Mouse (Mus musculus) E14TG2a.4 (cell line): ENCODE measurements at regions not wholly inside any gene's neighbourhood (a gene's known extent, or its start where the extent isn't known, plus 50 kb on each side); places are given as distances from the start of the nearest gene placed in this dataset.

Experiments
- CTCF ChIP-seq: conservative IDR thresholded peaks from 2 replicates; pipeline ENCODE4 v1.5.1; 2014; ENCODE audit warnings: low read length
- POU5F1 ChIP-seq: IDR thresholded peaks from 2 replicates; pipeline ENCODE4 v1.6.1; 2014; ENCODE audit warnings: low read length, borderline replicate concordance

GRCm38 (mm10) chr14:26347296-26347695 lies 89.5 kb downstream of the Duxbl3 start:
- TF ChIP-seq CTCF, result no peak
- no peak for TF ChIP-seq POU5F1
